Mouse (Mus musculus) myocyte (in vitro differentiated cells): ENCODE measurements at regions not wholly inside any gene's neighbourhood (a gene's known extent, or its start where the extent isn't known, plus 50 kb on each side); places are given as distances from the start of the nearest gene placed in this dataset.

ENCODE experiments used
- H3K27me3 ChIP-seq: one replicate; pipeline ENCODE4 v1.6.1; 2011; ENCODE audit not compliant: control insufficient read depth, insufficient read depth, insufficient read length
- H3K36me3 ChIP-seq: one replicate; pipeline ENCODE4 v1.6.1; 2011; ENCODE audit not compliant: control insufficient read depth, insufficient read depth
- H3K4me2 ChIP-seq: one replicate; pipeline ENCODE4 v1.6.1; 2011; ENCODE audit warnings: low read depth, control low read depth
- H3K4me3 ChIP-seq: one replicate; pipeline ENCODE4 v1.5.1; 2011; ENCODE audit warnings: mild to moderate bottlenecking, control low read depth, moderate library complexity
- H3K79me2 ChIP-seq: one replicate; pipeline ENCODE4 v1.6.1; 2011; ENCODE audit not compliant: control insufficient read depth, insufficient read depth
- H3ac ChIP-seq: one replicate; pipeline ENCODE4 v1.6.1; 2011; ENCODE audit not compliant: control insufficient read depth, insufficient read length
- CEBPB ChIP-seq: IDR thresholded peaks from 2 replicates; pipeline ENCODE4 v1.6.1; 2011; ENCODE audit warnings: mild to moderate bottlenecking, moderate library complexity; ENCODE audit not compliant: poor library complexity, insufficient read depth, severe bottlenecking
- E2F4 ChIP-seq: IDR thresholded peaks from one replicate; pipeline ENCODE4 v1.6.1; 2011; ENCODE audit warnings: mild to moderate bottlenecking, control low read depth, moderate library complexity; ENCODE audit not compliant: insufficient read depth
- MAX ChIP-seq: IDR thresholded peaks from one replicate; pipeline ENCODE4 v1.6.1; 2011; ENCODE audit warnings: low read depth, mild to moderate bottlenecking, control low read depth
- MYOD1 ChIP-seq, 3 experiments: IDR thresholded peaks; one replicate each; pipeline ENCODE4 v1.6.1; 2011; ENCODE audit warnings: control low read depth in 2 of 3, low read depth in 2 of 3, mild to moderate bottlenecking in 2 of 3, moderate library complexity in 1 of 3; ENCODE audit not compliant: insufficient read length in 2 of 3, control insufficient read depth in 1 of 3
- MYOG ChIP-seq, 3 experiments: IDR thresholded peaks; one replicate each; pipeline ENCODE4 v1.6.1; 2011; ENCODE audit warnings: control low read depth in 2 of 3, low read depth in 2 of 3, mild to moderate bottlenecking in 2 of 3; ENCODE audit not compliant: insufficient read length in 2 of 3, control insufficient read depth in 1 of 3, insufficient read depth in 1 of 3
- POLR2A ChIP-seq: IDR thresholded peaks from one replicate; pipeline ENCODE4 v1.6.1; 2011; ENCODE audit warnings: low read depth, mild to moderate bottlenecking, control low read depth, moderate library complexity; ENCODE audit not compliant: insufficient read length
- POLR2AphosphoS2 ChIP-seq: IDR thresholded peaks from one replicate; pipeline ENCODE4 v1.6.1; 2011; ENCODE audit warnings: low read depth, control low read depth; ENCODE audit not compliant: insufficient read length
- REST ChIP-seq: IDR thresholded peaks from one replicate; pipeline ENCODE4 v1.6.1; 2011; ENCODE audit warnings: mild to moderate bottlenecking, control low read depth, moderate library complexity; ENCODE audit not compliant: insufficient read depth, insufficient read length
- SRF ChIP-seq: IDR thresholded peaks from one replicate; pipeline ENCODE4 v1.6.1; 2011; ENCODE audit warnings: low read depth; ENCODE audit not compliant: control insufficient read depth, insufficient read length
- TCF12 ChIP-seq: IDR thresholded peaks from one replicate; pipeline ENCODE4 v1.6.1; 2011; ENCODE audit warnings: mild to moderate bottlenecking, control low read depth; ENCODE audit not compliant: poor library complexity, insufficient read depth, severe bottlenecking
- TCF3 ChIP-seq: IDR thresholded peaks from one replicate; pipeline ENCODE4 v1.6.1; 2011; ENCODE audit warnings: low read depth, control low read depth; ENCODE audit not compliant: insufficient read length
- USF1 ChIP-seq: IDR thresholded peaks from one replicate; pipeline ENCODE4 v1.6.1; 2011; ENCODE audit warnings: low read depth, mild to moderate bottlenecking, control low read depth, moderate library complexity

- Histone ChIP-seq H3K36me3 (no peaks in the 10 kb centered on the region), H3K4me2 (no peak overlapping the region), H3ac (no peak overlapping the region), H3K79me2 (no peaks in the 10 kb centered on the region), H3K4me3 (no peak overlapping the region), H3K27me3 (no peaks in the 10 kb centered on the region)
- TF ChIP-seq SRF (no peak), MYOG (IDR thresholded peaks at IDR 0.05; ENCODE audit: control insufficient read depth in 1 of 3, insufficient read depth in 1 of 3, insufficient read length in 2 of 3, low read depth in 2 of 3) (no peak), USF1 (no peak), TCF12 (no peak), MYOD1 (IDR thresholded peaks at IDR 0.05; ENCODE audit: control insufficient read depth in 1 of 3, insufficient read length in 2 of 3, low read depth in 2 of 3) (no peak), POLR2AphosphoS2 (no peak), REST (no peak), POLR2A (no peak), CEBPB (no peak), E2F4 (no peak), MAX (no peak), TCF3 (no peak)
These were observed 263.1 kb upstream of the Etaa1 start for GRCm38 (mm10) chr11:18216762-18217161.

- TF ChIP-seq SRF (no peak), MYOG (IDR thresholded peaks at IDR 0.05; ENCODE audit: control insufficient read depth in 1 of 3, insufficient read depth in 1 of 3, insufficient read length in 2 of 3, low read depth in 2 of 3) (no peak), TCF12 (no peak), POLR2A (no peak), TCF3 (no peak), MAX (no peak), CEBPB (no peak), E2F4 (no peak), REST (no peak), POLR2AphosphoS2 (no peak), MYOD1 (IDR thresholded peaks at IDR 0.05; ENCODE audit: control insufficient read depth in 1 of 3, insufficient read length in 2 of 3, low read depth in 2 of 3) (no peak), USF1 (no peak)
- Histone ChIP-seq H3ac (no peak overlapping the region), H3K36me3 (no peaks in the 10 kb centered on the region), H3K4me3 (no peak overlapping the region), H3K27me3 (no peaks in the 10 kb centered on the region), H3K79me2 (no peaks in the 10 kb centered on the region), H3K4me2 (no peak overlapping the region)
These were observed 219.4 kb upstream of the Etaa1 start for GRCm38 (mm10) chr11:18173028-18173427.

- Histone ChIP-seq H3K79me2 (no peaks in the 10 kb centered on the region), H3K36me3 (no peaks in the 10 kb centered on the region), H3K4me2 (no peak overlapping the region), H3K27me3 (no peaks in the 10 kb centered on the region), H3ac (no peak overlapping the region), H3K4me3 (no peak overlapping the region)
- TF ChIP-seq POLR2AphosphoS2 (no peak), POLR2A (no peak), MAX (no peak)
These were observed 217.6 kb upstream of the Etaa1 start for GRCm38 (mm10) chr11:18171207-18171776.

- Histone ChIP-seq H3K4me3 (no peak overlapping the region), H3ac (no peak overlapping the region), H3K79me2 (no peaks in the 10 kb centered on the region), H3K36me3 (no peaks in the 10 kb centered on the region), H3K27me3 (no peaks in the 10 kb centered on the region), H3K4me2 (no peak overlapping the region)
- no peak for TF ChIP-seq POLR2AphosphoS2
- TF ChIP-seq MYOD1 (IDR thresholded peaks at IDR 0.05; ENCODE audit: control insufficient read depth in 1 of 3, insufficient read length in 2 of 3, low read depth in 2 of 3): no peak
- no peak for TF ChIP-seq POLR2A
- no peak for TF ChIP-seq CEBPB
- TF ChIP-seq E2F4: no peak
These were observed 212.1 kb upstream of the Etaa1 start for GRCm38 (mm10) chr11:18165609-18166347.

GRCm38 (mm10) chr11:18164025-18164423, 210.3 kb upstream of the Etaa1 start:
- Histone ChIP-seq H3K79me2 (no peaks in the 10 kb centered on the region), H3ac (no peak overlapping the region), H3K4me3 (no peak overlapping the region), H3K27me3 (no peaks in the 10 kb centered on the region), H3K4me2 (no peak overlapping the region), H3K36me3 (no peaks in the 10 kb centered on the region)
- TF ChIP-seq MYOG (IDR thresholded peaks at IDR 0.05; ENCODE audit: control insufficient read depth in 1 of 3, insufficient read depth in 1 of 3, insufficient read length in 2 of 3, low read depth in 2 of 3): no peak
- no peak for TF ChIP-seq CEBPB
- no peak for TF ChIP-seq POLR2A
- no peak for TF ChIP-seq TCF3
- no peak for TF ChIP-seq TCF12
- no peak for TF ChIP-seq MAX
- TF ChIP-seq E2F4: no peak
- no peak for TF ChIP-seq MYOD1 (IDR thresholded peaks at IDR 0.05; ENCODE audit: control insufficient read depth in 1 of 3, insufficient read length in 2 of 3, low read depth in 2 of 3)
- TF ChIP-seq POLR2AphosphoS2: no peak
